Mouse (Mus musculus) ES-E14 (cell line): Measurements from ENCODE around the gene Anapc2. TPM values are rescaled to one million over a fixed set of nuclear protein-coding genes. Genes with fewer than 3 reads are reported as not detected.

ENCODE experiments used
- DNase-seq: peaks from one replicate; pipeline ENCODE4 v3.0.0-alpha.2; 2013; ENCODE audit warnings: low read depth, low spot score
- H3K27ac ChIP-seq: 2 replicates; pipeline ENCODE4 v1.5.1; 2012; ENCODE audit warnings: low read depth, mild to moderate bottlenecking, low read length, moderate library complexity, mixed read lengths; ENCODE audit not compliant: poor library complexity, insufficient read depth, severe bottlenecking
- H3K36me3 ChIP-seq: 2 replicates; pipeline ENCODE4 v1.6.1; 2012; ENCODE audit warnings: mild to moderate bottlenecking, low read length, moderate library complexity, mixed read lengths; ENCODE audit not compliant: control insufficient read depth, poor library complexity, insufficient read depth, severe bottlenecking
- H3K4me1 ChIP-seq, 2 experiments: fragments of 150-350 bp in 1 of 2; sonication (generic) in 1 of 2; 2 replicates each; pipeline ENCODE4 v1.6.1; 2012; ENCODE audit warnings: low read length in 2 of 2, mild to moderate bottlenecking in 1 of 2, mixed read lengths in 1 of 2; ENCODE audit not compliant: control insufficient read depth in 2 of 2, insufficient read depth in 2 of 2, poor library complexity in 1 of 2
- H3K4me3 ChIP-seq, 2 experiments: fragments of 150-350 bp in 1 of 2; sonication (generic) in 1 of 2; 2 replicates each; pipeline ENCODE4 v1.5.1; 2012; ENCODE audit warnings: low read length in 2 of 2, low read depth in 1 of 2, mild to moderate bottlenecking in 1 of 2, mixed read lengths in 1 of 2; ENCODE audit not compliant: insufficient read depth in 1 of 2, poor library complexity in 1 of 2, severe bottlenecking in 1 of 2
- H3K9ac ChIP-seq: 2 replicates; pipeline ENCODE4 v1.6.1; 2012; ENCODE audit warnings: low read depth, mild to moderate bottlenecking, low read length, mixed read lengths; ENCODE audit not compliant: poor library complexity, insufficient read depth, severe bottlenecking
- H3K9me3 ChIP-seq: fragments of 150-350 bp; sonication (generic); 2 replicates; pipeline ENCODE4 v1.6.1; 2012; ENCODE audit warnings: low read depth, mild to moderate bottlenecking, low read length; ENCODE audit not compliant: control insufficient read depth, insufficient read depth
- CHD2 ChIP-seq: IDR thresholded peaks from 2 replicates; pipeline ENCODE4 v1.6.1; 2014; ENCODE audit warnings: mild to moderate bottlenecking, low read depth, low read length, inconsistent platforms
- HCFC1 ChIP-seq: IDR thresholded peaks from 2 replicates; pipeline ENCODE4 v1.6.1; 2012; ENCODE audit warnings: low read length, inconsistent platforms, borderline replicate concordance; ENCODE audit not compliant: insufficient read depth
- MAFK ChIP-seq: IDR thresholded peaks from 2 replicates; pipeline ENCODE4 v1.6.1; 2014; ENCODE audit warnings: mild to moderate bottlenecking, low read depth, low read length, inconsistent platforms; ENCODE audit not compliant: insufficient read depth
- ZC3H11A ChIP-seq: IDR thresholded peaks from 2 replicates; pipeline ENCODE4 v1.6.1; 2012; ENCODE audit warnings: low read depth, mild to moderate bottlenecking, inconsistent platforms, low read length, borderline replicate concordance
- ZNF384 ChIP-seq: IDR thresholded peaks from 2 replicates; pipeline ENCODE4 v1.6.1; 2012; ENCODE audit warnings: low read depth, low read length, inconsistent platforms
- in situ Hi-C, 2 experiments: fragments of 600-800 bp; cut with MboI; formaldehyde crosslinking; loops; one replicate each; pipeline ENCODE4 v1.15.1; 2025; ENCODE audit warnings: low sequenced_read_pairs in 2 of 2, inconsistent platforms in 1 of 2; ENCODE audit not compliant: unreplicated experiment in 2 of 2
- total RNA-seq: library from RNA; depleted of rRNA; stranded (reverse); fragments of 300-350 nt; gene quantifications from 2 replicates; pipeline ENCODE4 v1.2.3, GENCODE M21; 2012; rRNA removed

Gene Anapc2
- 25.2 and 30.8 TPM in 2 replicates for total RNA-seq

DNA sequence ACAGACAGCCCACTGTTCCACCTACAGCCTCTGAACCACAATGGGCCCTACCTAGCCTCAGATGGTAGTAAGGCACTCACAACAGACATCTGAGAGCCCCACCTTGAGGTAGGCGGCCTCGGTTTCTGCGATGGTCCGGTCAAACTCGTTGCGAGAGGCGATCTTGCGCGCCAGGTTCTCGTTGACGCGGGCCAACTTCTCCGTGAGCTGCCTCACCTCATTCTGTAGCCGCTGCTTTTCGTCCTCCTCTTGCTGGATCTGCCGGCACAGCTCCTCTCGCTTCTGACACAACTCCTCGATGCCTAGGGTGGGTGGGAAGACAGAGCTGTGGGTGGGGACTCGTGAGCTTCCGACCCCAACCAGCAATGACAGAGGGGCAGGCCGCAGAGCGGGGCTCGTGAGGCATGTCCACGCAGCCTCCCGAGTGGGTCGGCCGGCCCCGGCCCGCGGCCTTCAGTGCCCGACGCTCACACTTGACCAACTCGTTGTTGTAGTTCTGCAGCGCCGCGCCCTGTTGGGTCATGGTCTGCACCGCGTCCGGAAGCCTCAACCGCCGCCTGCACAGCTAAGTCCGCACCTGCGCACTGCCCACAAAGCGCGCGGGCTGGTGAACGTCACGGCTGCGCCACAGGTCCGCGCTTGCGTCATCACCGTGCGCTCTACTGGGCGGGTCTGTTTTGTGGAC lies at the start of gene Anapc2, which contains the start of gene Ssna1:
Anapc2 (plus strand) TSS at position 652 of the 685 bp plus-strand sequence.
Ssna1 (minus strand) TSS at position 612 of the 685 bp plus-strand sequence.
- TF ChIP-seq HCFC1 (peak; percentile 78; the same call in 1 of the 2 replicates), MAFK (no peak), ZNF384 (no peak), CHD2 (no peak), ZC3H11A (no peak)
- in situ Hi-C loops, result no loop called here
- Histone ChIP-seq H3K27ac (0 out of 2 replicates have a peak within 1 kb of the TSS, but pooled peaks have one; percentile 17), H3K36me3 (peaks cover 32% of the 10 kb centered on the region), H3K9ac (peak within 1 kb of the TSS; percentile 91), H3K9me3 (no peaks in the 10 kb centered on the region), H3K4me3 (peak within 1 kb of the TSS; percentile 75 to 89), H3K4me1 (peaks cover 0 to 5% of the 10 kb centered on the region in 2 experiments; a peak in 2 of 4 replicates)
- peak; percentile 96 for DNase-seq

- Histone ChIP-seq H3K4me1 (peaks cover 6 to 19% of the 10 kb centered on the region in 2 experiments; a peak in 3 of 4 replicates), H3K36me3 (peaks cover 25% of the 10 kb centered on the region), H3K27ac (peak overlapping the region; percentile 98), H3K4me3 (peak overlapping the region; percentile 87 to 98), H3K9ac (peak overlapping the region; percentile 99), H3K9me3 (no peaks in the 10 kb centered on the region)
- TF ChIP-seq CHD2 (no peak), ZC3H11A (no peak), ZNF384 (no peak), MAFK (peak; percentile 82; the same call in 1 of the 2 replicates), HCFC1 (no peak; the same call in 1 of the 2 replicates)
- peak; percentile 65 for DNase-seq
- in situ Hi-C loops, result no loop called here
These were observed 48.4 kb upstream of the Anapc2 start for GRCm38 (mm10) chr2:25223681-25224491.

DNA sequence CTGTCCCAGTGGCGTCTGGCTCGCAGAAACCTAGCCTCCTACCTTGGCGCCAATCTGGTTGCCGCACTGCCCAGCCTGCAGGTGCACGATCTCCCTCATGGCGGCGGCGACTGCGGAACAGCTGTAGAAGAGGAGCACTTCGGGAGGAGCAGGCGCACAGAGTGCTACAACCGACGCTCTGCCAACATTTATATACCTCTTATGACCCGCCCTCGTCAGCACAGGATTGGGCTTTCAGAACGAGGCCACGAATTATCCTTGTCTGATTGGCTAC lies 47.8 kb upstream of the Anapc2 start, which contains the start of gene Tubb4b:
Tubb4b (minus strand) TSS at position 211 of the 274 bp plus-strand sequence.
- in situ Hi-C loops, result no loop called here

GRCm38 (mm10) chr2:25224766-25225752 lies 47.2 kb upstream of the Anapc2 start:
- DNase-seq, result peak; percentile 98
- no peaks in the 10 kb centered on the region for H3K9me3 ChIP-seq
- peak overlapping the region; percentile 68 to 88 for H3K4me3 ChIP-seq
- peaks cover 25% of the 10 kb centered on the region for H3K36me3 ChIP-seq
- H3K4me1 ChIP-seq, result peaks cover 6 to 21% of the 10 kb centered on the region in 2 experiments; a peak in 3 of 4 replicates
- peak; percentile 94 for TF ChIP-seq CHD2
- TF ChIP-seq MAFK, result no peak
- peak; percentile 55; the same call in 1 of the 2 replicates for TF ChIP-seq HCFC1
- no peak for TF ChIP-seq ZC3H11A
- no peak for TF ChIP-seq ZNF384
- peak overlapping the region; percentile 76 for H3K9ac ChIP-seq
- H3K27ac ChIP-seq, result peak overlapping the region; percentile 93
- in situ Hi-C loops, result no loop called here

More for the DNA sequence above, 47.8 kb upstream of the Anapc2 start, which contains the start of gene Tubb4b:
- Histone ChIP-seq H3K9me3 (no peaks in the 10 kb centered on the region), H3K36me3 (peaks cover 25% of the 10 kb centered on the region), H3K4me1 (peaks cover 6 to 21% of the 10 kb centered on the region in 2 experiments; a peak in 3 of 4 replicates), H3K4me3 (peak within 1 kb of the TSS; percentile 88 to 98), H3K27ac (peak within 1 kb of the TSS; percentile 98), H3K9ac (peak within 1 kb of the TSS; percentile 99)
- no peak for DNase-seq
- TF ChIP-seq ZC3H11A (no peak), HCFC1 (0 out of 2 replicates have a peak, but pooled peaks have one; percentile 29)
